Mouse (Mus musculus) spleen, adult 2 months (tissue): ENCODE data around the gene Slc41a1.

Experiments
- CTCF ChIP-seq: fragments of 200-500 bp; IDR thresholded peaks from 2 replicates; pipeline ENCODE4 v1.5.1; 2011; ENCODE audit warnings: mild to moderate bottlenecking, inconsistent platforms; ENCODE audit not compliant: insufficient read depth, insufficient read length, insufficient replicate concordance; ENCODE audit errors: extremely low read depth
- POLR2A ChIP-seq: fragments of 200-500 bp; IDR thresholded peaks from 2 replicates; pipeline ENCODE4 v1.6.1; 2011; ENCODE audit warnings: low read depth, low read length, inconsistent platforms

DNA sequence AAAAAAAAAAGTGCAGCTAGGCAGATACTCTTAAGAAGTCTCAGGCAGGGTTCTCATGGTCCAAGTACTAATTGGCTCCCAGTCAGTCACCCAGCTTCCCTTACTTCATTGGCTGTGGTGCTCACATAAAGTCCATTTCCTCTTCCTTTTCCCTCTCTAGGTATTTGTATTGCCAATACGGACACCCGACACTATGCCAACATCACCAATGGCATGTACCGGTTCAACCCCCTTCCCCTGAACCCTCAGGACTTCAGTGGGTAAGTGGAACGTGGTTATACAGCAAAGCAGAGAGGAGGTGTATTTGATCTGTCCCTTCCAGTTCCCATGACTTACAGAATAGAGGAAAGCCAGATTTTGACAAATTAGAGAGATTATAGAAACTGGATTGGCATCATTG lies 13.6 kb upstream of the Slc41a1 start:
- TF ChIP-seq CTCF = no peak
- no peak for TF ChIP-seq POLR2A
